Mouse (Mus musculus) megakaryocyte, embryonic 14.5 days (primary cell): ENCODE measurements around the gene 5031439G07Rik.

Source experiments
- FLI1 ChIP-seq: IDR thresholded peaks from 2 replicates; pipeline ENCODE4 v1.6.1; 2012; ENCODE audit warnings: low read length, inconsistent platforms, mixed read lengths
- GATA1 ChIP-seq: IDR thresholded peaks from 3 replicates; pipeline ENCODE4 v1.6.1; 2012; ENCODE audit warnings: mixed read lengths, low read length, inconsistent platforms, borderline replicate concordance

GRCm38 (mm10) chr15:84925495-84926018, 62.8 kb downstream of the 5031439G07Rik start:
- TF ChIP-seq FLI1 (no peak), GATA1 (no peak)
